Mouse (Mus musculus) embryonic fibroblast, embryonic 13.5 days (primary cell): ENCODE results near the gene Crabp2.

Experiments used
- CTCF ChIP-seq: IDR thresholded peaks from 2 replicates; pipeline ENCODE4 v1.5.1; 2011; ENCODE audit warnings: mild to moderate bottlenecking, control low read depth, low read length, moderate library complexity, borderline replicate concordance; ENCODE audit not compliant: insufficient read depth
- POLR2A ChIP-seq: IDR thresholded peaks from 2 replicates; pipeline ENCODE4 v1.6.1; 2011; ENCODE audit warnings: low read depth, mild to moderate bottlenecking, control low read depth, low read length, moderate library complexity

DNA sequence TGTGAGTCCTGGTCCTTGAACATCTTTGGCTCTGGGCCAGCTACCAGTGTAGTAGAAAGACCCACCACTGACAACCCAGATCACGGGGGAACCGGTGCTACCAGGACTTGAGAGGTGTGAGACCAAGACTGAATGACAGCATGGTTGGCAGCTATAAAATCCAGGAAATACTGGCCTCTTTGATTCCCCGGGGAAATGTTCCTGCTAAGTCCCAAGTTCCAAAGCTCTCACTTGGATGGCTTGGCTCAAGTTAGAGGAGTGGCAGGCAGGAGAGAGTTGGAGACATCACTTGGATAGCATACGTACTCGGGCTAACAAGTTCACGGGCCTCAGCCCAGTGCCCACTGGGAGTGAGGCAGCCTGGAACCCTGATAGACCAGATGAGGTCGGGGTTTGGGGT, 4.9 kb upstream of the Crabp2 start:
- TF ChIP-seq POLR2A, result no peak
- no peak for TF ChIP-seq CTCF
